Mouse (Mus musculus) testis, postnatal 14 days (tissue): ENCODE data around the gene Rnf224.
A peak's percentile ranks its signal among the peaks of the same experiment; 100 is the strongest.

Experiments
- DNase-seq: peaks from one replicate; pipeline ENCODE4 v3.0.0; 2021; ENCODE audit warnings: low spot score

The Rnf224 gene

GRCm38 (mm10) chr2:25225811-25226379, 10.7 kb downstream of the Rnf224 start:
- no peak for DNase-seq

- peak; percentile 100 for DNase-seq
These were observed 11.5 kb downstream of the Rnf224 start for GRCm38 (mm10) chr2:25224766-25225752.

- no peak for DNase-seq
These were observed 12.2 kb downstream of the Rnf224 start, which contains the start of gene Tubb4b for GRCm38 (mm10) chr2:25224492-25224765. TSS of gene Tubb4b (minus strand) at chr2:25224702.

GRCm38 (mm10) chr2:25223681-25224491, 12.7 kb downstream of the Rnf224 start:
- peak; percentile 81 for DNase-seq

GRCm38 (mm10) chr2:25221331-25221772, 15.2 kb downstream of the Rnf224 start:
- DNase-seq: no peak

- no peak for DNase-seq
These were observed 18.1 kb downstream of the Rnf224 start, which contains the start of gene Fam166a for GRCm38 (mm10) chr2:25218445-25218844. TSS of gene Fam166a (plus strand) at chr2:25218745.

GRCm38 (mm10) chr2:25217666-25218065, 18.9 kb downstream of the Rnf224 start:
- no peak for DNase-seq

- DNase-seq: no peak
These were observed 22.1 kb downstream of the Rnf224 start, which contains the start of gene Stpg3 for GRCm38 (mm10) chr2:25214444-25214843. TSS of gene Stpg3 (minus strand) at chr2:25214637.

GRCm38 (mm10) chr2:25213266-25213865, 23.2 kb downstream of the Rnf224 start:
- no peak for DNase-seq

- DNase-seq: peak; percentile 92
These were observed 25.4 kb downstream of the Rnf224 start, which contains the start of gene Nelfb for GRCm38 (mm10) chr2:25211121-25211670. TSS of gene Nelfb (minus strand) at chr2:25211489.

- no peak for DNase-seq
These were observed 25.9 kb downstream of the Rnf224 start for GRCm38 (mm10) chr2:25210686-25211085.

- DNase-seq: no peak
These were observed 29.0 kb downstream of the Rnf224 start for GRCm38 (mm10) chr2:25207593-25207992.

- DNase-seq: no peak
These were observed 32.9 kb downstream of the Rnf224 start for GRCm38 (mm10) chr2:25203631-25204214.

GRCm38 (mm10) chr2:25200631-25201030, 36.0 kb downstream of the Rnf224 start:
- DNase-seq: no peak

GRCm38 (mm10) chr2:25197946-25198345, 38.6 kb downstream of the Rnf224 start:
- no peak for DNase-seq

- no peak for DNase-seq
These were observed 39.4 kb downstream of the Rnf224 start for GRCm38 (mm10) chr2:25197191-25197590.

GRCm38 (mm10) chr2:25196172-25196954, 40.2 kb downstream of the Rnf224 start, which contains the start of gene Tor4a:
TSS of gene Tor4a (minus strand) at chr2:25196886.
- peak; percentile 75 for DNase-seq

GRCm38 (mm10) chr2:25195211-25196156, 41.1 kb downstream of the Rnf224 start:
- DNase-seq: no peak
